Mouse (Mus musculus) central nervous system, embryonic 11.5 days (tissue): ENCODE data around the gene Gm21885. TPM values are rescaled to one million over a fixed set of nuclear protein-coding genes. Genes with fewer than 3 reads are reported as not detected.

Experiments
- polyA plus RNA-seq: library from polyadenylated mRNA; depleted of rRNA; stranded (reverse); fragments of >200 nt; gene quantifications from 2 replicates; pipeline ENCODE4 v1.2.3, GENCODE M21; 2012; rRNA removed

Gm21885 gene
- not detected in 2 replicates for polyA plus RNA-seq

GRCm38 (mm10) chr11:94281199-94282181, at the start of gene Gm21885:
Gm21885 (plus strand) TSS chr11:94281873.

DNA sequence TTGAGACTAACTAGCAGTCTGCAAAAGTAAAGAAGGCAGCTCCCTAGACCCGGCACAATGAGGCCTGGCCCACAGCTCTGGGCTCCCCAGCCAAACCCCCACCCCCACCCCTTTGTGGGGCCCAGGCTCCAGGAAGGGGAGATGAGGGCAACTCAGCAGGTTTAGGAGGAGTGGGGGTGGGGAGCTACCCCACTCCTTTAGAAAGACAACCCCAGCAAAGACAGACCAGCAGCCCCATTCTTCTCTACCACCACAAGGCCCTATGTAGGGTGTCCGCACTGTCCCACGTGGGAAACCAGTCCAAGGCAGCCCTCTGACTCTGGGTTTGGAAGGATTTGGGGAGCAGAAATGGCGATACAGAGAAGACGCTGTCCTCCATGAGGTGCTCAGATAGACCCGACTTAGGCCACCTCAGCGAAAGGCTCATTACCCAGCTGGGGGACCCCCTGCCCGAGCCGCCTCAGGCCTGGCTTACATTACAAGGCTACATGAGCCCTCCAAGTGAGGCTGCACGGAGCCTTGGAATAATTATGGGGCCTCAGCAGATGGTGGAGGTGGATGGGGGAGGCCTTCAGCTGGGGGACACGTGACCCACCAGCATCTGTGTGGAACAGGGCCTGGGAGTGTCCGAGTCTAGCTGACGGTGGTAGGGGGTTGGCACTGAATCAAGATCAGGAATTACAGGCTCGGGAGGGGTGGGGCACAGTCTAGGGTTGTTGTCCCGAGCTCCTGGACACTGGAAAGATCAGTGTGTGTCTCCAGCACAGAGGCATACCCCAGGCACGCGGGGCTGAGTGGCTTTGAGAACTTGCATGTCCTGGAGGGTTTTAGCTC, 35.5 kb upstream of the Gm21885 start, which contains the start of gene Wfikkn2:
Gene Wfikkn2, minus strand, starts transcription at position 51 of the 834 bp plus-strand sequence.

DNA sequence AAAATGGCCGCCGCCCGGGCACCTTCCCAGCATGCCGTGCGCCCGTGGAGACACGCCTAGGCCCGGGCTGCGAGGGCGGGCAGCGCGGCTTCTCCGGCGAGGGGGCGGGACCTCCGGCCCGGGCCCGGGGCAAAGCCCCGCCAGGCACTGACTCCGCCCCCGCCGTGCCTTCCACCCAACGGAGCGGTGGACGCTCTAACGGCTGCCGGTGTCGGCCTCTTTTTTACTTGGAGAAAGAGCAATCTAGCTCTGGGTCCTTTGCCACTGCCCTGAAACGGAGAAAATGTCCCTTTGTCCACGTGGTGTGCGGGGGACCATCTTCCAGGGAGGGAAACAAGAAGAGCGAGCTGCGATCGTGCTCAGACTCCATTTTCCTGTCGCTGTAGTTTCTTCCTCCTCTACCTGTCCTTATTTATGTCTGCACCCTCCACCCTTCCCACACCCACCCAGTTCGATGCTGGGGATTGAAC, 40.3 kb downstream of the Gm21885 start, which contains the start of gene Luc7l3:
Gene Luc7l3, minus strand, starts transcription at position 58 of the 470 bp plus-strand sequence.

GRCm38 (mm10) chr11:94327693-94328643, 46.3 kb downstream of the Gm21885 start, which contains the start of gene Ankrd40:
Ankrd40 (plus strand) TSS chr11:94328001.

Other genes starting within 250 kb of the Gm21885 start
- gene Tob1, start 70.4 kb upstream of the Gm21885 start, polyA plus RNA-seq: 17.7 and 22.7 TPM in 2 replicates
- gene Wfikkn2, start 35.9 kb upstream of the Gm21885 start, polyA plus RNA-seq: 2.9 and 6.1 TPM in 2 replicates
- 190 and 384 TPM in 2 replicates for gene Luc7l3, start 40.1 kb downstream of the Gm21885 start, polyA plus RNA-seq
- 49.6 and 60.0 TPM in 2 replicates for gene Ankrd40, start 46.1 kb downstream of the Gm21885 start, polyA plus RNA-seq
- gene Abcc3, start 111.1 kb downstream of the Gm21885 start, polyA plus RNA-seq: 0.86 and 0.91 TPM in 2 replicates
- gene Cacna1g, start 192.3 kb downstream of the Gm21885 start, polyA plus RNA-seq: 128 and 162 TPM in 2 replicates
- 0.20 TPM in 2 replicates for gene Spata20, start 204.3 kb downstream of the Gm21885 start, polyA plus RNA-seq
- 1.0 and 2.1 TPM in 2 replicates for gene Epn3, start 218.1 kb downstream of the Gm21885 start, polyA plus RNA-seq
- 2.9 and 5.7 TPM in 2 replicates for gene Mycbpap, start 239.9 kb downstream of the Gm21885 start, polyA plus RNA-seq